Mouse (Mus musculus) cerebellum, adult (tissue): ENCODE measurements around the gene Tmem56.

Experiments used
- ATAC-seq: cut with Nextera tagmentation; 2 replicates; pipeline ENCODE4 v1.9.2; 2017; ENCODE audit warnings: mild to moderate bottlenecking, moderate library complexity, mixed read lengths; ENCODE audit not compliant: insufficient number of reproducible peaks, low FRiP score, low TSS enrichment

The Tmem56 gene

DNA sequence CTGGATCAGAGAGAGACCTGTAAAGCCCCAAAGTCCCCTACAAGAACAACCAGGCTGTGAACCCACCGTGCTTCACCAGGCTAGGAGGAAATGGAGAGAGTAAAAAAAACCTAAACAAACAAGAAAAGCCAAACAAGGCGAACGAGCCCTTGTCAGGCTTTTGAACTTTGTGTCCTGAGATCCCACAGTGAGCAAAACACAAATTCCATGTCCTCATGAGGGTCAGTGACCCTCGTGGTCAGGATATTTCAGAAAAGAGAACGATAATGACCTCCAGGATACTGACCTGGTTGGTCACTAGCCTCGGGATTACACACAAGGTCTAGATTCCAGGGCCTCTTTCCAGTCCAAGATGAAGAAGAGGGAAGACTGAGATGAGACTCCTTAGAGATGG lies 111.0 kb downstream of the Tmem56 start:
- ATAC-seq = peak; percentile 16; the same call in 1 of the 2 replicates

DNA sequence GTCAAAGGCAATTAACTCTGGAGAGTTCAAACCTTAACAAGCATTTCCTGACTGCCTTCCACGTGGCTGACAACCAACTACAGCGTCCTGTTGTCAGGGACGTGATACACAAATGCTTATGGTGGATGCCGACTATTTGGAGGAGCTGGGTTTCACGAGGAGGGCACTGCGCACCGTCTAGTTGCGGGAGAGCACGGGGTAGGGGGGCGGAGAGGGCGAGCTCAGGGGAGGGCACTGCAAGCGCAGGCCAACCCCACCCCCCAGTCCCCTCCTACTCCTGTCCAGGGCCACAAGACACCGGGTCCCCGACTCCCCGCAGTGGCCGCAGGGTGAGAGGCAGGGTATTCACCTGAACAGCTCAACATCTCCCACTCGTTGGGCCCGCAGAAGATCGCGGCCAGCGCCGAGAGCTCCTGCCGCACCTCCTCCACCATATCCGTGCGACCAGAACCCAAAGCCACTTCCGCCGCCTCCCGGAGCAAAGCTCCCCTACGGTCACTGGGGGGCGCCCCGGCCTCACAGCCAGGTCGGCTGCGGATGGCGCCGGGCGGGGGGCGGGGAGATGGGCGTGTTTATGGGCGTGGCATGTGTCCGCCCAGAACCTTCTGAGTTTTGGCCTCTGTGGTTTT lies 111.5 kb downstream of the Tmem56 start, which contains the start of gene Rwdd3:
Gene Rwdd3 (minus strand): TSS at position 453 of the 629 bp plus-strand sequence.
- peak; percentile 96 for ATAC-seq

DNA sequence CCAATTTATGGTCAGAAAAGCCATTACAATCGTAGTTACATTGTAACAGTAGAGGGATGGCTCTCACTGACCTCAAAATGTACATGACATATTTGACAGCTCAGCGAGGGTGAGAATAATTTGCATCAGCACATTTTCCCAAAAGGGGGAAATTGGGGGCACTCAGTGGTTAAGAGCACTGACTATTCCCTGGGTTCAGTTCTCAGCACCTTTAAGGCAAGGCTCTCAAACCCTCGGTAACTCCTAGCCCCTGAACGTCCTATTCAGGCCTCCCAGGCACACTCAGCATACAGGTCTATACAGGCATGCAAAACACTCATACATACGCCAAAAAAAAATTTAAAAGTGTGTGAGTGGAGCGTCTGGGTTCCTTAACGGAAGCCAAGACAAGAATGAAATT lies 112.3 kb downstream of the Tmem56 start:
- no peak for ATAC-seq

DNA sequence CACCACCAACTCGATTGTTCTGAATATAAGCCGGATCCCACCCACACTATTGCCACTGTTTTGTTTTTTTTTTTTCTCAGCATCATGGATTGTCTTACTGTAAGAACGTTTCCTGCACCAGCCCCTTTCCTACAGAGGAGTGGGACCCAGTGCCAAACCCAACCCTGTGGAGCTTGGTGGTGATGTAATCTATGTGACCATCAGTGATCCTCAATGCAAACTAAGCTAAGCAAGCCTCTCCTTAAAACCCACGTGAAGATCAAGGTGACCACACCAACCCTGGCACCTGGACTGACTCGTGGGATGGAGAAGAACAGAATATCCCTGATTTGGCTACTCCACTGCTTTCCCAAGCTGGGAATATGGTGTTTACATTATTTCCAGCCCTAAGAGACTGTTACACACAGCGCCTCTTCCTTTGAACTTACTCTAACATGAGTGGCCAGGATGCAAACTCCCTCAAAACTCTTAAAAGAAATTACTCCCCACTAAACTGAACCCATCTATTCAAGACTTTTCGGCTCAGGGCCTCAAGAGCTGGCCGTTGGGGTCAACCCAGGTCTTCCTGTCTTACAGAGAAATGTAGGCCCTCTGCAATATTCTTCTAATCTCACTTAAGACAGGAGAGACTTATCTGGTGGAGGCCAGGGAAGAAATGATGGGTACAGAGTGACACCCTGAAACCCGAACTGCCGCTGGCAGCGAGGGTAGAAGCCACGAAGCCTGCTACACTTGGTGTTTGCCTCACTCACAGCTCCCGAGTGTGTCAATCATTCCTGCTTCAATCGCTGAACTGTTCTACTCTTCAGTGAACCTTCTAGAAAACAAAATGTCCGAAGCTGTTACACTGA lies 113.6 kb downstream of the Tmem56 start:
- no peak for ATAC-seq

DNA sequence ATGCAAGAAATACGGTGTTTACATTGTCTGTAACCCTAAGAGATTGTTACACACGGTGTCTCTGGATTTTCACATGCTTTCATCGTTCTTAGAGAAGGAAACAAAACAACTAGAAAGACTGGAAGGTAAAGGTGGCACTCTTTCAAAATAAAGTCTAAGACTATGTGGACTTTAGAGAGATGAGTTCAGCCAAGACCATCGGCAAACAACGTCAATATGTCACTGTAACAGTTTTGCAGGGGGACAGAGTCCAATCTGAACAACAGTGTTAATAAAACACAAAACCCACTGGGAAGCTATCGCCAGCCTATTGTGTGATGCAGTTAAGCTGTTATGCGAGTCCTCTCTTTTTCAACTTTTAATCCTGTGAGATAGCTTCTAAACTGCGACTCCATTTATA lies 114.3 kb downstream of the Tmem56 start:
- ATAC-seq = no peak

DNA sequence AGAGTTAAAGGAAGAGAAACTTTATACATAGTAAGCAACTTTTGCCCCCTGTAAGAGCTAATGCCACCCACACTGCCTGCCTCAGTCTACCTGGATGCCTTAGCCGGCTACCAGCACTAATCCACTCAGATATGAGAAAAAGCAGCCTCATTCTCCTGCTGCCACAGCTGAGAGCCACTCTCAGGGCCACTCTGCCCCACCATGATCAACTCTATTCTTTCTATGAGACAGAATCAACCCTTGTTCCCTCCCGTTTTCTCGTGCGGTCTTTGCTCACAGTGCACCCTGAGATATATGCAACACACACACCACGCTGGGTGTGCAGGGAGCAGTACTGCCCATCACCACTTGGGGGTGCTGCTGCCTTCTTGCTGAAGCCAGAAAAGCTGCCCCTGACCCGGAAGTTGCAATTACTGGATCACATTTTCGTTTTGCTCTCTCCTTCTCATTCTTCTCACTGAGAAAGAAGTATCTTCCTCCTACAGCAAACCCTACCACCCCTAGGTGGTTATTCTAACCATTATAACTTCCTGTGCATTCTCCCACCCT lies 119.6 kb downstream of the Tmem56 start:
- no peak for ATAC-seq

DNA sequence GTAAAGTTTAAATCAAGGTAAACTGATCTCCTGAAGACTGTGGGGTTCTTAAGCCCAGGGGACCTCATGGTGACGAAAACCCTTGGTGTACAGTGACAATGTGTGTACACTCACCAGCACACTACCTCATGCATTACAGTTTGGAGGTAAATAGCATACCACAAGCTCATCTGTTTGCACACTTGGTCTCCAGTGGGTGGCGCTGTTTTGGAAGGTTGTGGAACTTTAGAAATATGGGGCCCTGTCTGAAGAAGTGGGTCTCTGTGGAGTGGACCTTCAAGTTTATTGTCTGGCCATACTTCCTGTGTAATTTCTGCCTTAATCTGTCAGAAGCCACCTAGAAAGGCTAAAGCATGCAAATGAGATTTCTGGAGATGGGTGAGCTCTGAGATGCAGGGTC lies 121.2 kb downstream of the Tmem56 start:
- no peak for ATAC-seq

DNA sequence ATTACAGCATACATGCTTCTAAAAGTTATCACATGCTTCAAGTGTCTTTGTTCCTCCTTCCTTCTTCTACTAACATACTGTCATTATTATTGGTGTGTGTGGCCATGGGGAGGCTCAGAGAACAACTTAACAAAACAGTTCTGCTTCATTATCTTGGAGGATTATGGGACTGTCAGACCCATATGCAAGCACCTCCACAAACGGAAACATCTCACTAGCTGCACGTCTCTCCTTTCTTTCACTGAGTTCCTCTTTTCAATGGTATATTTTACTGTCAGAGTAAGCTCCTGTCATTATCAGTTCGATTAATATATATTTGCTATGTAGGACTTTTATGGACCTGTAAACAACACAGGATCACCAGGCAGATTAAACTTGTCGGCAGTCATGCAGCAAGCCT lies 122.5 kb downstream of the Tmem56 start:
- ATAC-seq = no peak

DNA sequence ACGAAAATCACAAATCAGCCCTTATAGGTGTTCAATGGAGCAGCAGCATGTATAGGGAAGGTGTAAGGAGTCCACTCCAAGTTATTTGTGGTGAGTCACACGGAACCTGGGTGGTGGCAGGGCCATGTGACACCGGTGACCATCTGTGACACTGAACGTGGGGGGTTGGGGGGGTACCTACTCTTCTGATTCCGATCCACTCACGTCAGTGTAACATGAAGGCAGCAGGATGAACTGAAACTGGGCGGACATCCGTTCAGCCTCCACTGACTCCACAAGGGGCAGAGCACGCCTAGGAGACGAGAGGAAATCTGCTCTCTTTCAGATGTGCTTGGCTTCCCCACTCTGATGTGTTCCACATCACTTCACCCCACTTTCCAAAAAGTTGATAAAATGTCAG lies 123.3 kb downstream of the Tmem56 start:
- ATAC-seq = peak; percentile 66

DNA sequence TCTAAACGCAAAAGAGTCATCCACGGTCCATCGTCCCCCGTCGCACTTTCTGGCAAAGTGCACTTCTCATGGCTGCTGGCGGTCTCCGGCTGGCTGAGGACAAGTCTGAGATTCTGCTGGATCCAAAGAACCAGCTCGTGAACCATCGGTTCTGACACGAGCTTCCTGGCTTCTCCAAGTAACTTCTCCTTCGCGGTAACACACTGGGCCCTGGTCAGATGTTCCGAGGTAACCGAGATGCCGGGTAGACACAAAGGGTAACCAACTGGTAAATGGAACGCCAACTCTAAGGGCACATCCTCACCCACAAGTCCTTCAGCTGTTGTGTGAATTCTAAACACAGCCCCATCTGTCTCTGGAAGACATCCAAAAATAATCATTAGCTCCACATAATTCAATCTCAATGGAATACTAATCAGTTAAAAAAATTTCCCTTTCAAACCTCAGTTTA lies 124.0 kb downstream of the Tmem56 start:
- ATAC-seq = 0 out of 2 replicates have a peak, but pooled peaks have one; percentile 29

DNA sequence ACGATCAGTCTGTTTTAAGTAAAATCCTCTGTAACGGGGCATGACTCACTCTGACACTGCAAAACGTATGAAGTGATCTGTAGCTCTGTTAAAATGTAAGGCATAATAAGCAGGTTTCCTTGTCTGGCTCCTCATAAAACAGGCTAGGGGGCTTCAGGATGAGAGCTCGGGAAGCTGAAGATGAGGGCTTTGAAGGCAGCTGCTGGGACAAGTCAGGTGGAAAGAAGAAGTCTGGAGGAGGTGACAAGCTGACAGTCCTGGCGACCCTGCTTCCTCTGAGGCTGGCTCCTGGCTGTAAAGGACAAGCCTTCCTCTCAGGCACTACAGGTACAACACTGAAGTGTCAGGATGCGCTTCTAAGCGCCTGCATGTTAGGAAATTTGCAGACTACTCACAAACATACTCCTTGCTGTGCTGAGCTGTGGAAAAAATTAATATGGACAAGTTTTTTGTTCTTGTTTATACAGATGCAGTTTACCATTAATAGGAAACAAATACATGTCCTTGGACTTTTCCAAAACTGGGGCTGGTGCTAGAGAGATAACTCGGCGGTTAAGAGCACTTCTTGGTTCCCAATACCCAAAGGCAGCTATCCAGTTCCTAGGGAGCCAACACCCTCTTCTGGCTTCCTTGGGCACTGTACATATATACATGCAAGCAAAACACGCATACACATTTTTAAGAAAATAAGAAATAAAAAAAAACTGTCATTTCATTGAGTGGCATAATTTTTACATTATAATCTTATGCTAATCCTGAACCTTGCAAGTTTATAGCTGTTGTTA lies 125.2 kb downstream of the Tmem56 start:
- no peak for ATAC-seq

DNA sequence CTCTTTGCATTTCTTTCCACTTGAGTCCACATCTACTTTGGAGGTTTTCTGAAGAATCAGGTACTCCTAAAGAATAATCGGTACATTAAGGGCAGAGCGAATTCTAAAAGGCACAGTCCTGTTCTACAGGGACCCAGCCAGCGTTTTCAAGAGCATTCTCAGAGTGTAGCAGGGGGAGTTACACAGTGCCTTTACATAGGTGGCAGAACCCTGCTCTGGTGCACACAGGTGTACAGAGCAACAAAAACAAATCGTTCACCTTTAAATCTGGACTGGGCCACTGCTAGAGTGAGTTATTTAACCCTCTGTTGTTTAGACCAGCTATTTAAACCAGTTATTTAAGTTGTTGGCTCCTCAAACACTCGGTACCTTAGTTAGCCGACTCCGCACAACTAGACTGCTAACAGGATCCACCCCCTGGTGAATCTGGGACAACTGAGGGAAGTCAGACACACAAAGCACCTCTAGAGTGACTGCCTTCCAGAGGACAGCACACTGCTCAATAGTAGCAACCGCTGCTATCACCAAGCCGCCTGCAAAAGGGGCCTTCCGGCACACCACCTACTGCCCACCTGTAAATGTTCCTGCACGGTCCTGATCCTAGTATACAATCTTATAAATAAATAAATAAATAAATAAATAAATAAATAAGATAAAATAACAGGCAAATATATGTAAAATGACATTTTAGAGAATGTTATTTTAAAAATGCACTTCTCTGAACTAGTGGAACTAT lies 126.3 kb downstream of the Tmem56 start:
- ATAC-seq = no peak

DNA sequence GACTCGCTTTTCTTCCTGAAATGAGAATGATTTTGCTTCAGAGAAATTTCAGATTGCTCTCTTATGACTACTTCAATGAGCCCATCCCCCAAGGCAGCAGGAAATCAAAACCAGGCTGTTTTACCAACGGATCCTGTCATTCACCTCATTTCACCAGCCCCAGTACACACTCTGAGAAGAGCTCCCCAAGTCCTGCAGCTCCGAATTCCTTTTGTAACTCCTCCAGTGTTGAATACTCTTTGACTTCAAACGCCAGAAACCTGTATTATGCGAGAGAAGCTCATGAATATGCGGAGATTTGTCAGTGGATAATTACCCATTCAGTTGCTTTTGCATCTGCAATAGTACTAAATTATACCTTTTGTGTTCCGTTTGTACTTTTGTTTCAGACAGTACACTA lies 126.9 kb downstream of the Tmem56 start:
- no peak for ATAC-seq
